Mouse (Mus musculus) limb, embryonic 11.5 days (tissue): ENCODE data around the gene Armh1. TPM values are rescaled to one million over a fixed set of nuclear protein-coding genes. Genes with fewer than 3 reads are reported as not detected.

ENCODE experiments used
- ATAC-seq: fragments of 200-750 bp; cut with Nextera tagmentation; 2 replicates; pipeline ENCODE4 v1.8.0; 2017; ENCODE audit warnings: low read depth; ENCODE audit not compliant: insufficient number of reproducible peaks, low FRiP score, low TSS enrichment
- DNase-seq: peaks from one replicate; pipeline ENCODE4 v3.0.0-alpha.2; 2015; ENCODE audit warnings: low spot score
- H3K27ac ChIP-seq: fragments of 300-500 bp; sonication (generic); replicated peaks from 2 replicates; pipeline ENCODE4 v1.5.1; 2014; ENCODE audit warnings: low read depth, mild to moderate bottlenecking, low read length
- H3K27me3 ChIP-seq: fragments of 300-500 bp; sonication (generic); 2 replicates; pipeline ENCODE4 v1.6.1; 2014; ENCODE audit warnings: mild to moderate bottlenecking, low read length, mixed read lengths; ENCODE audit not compliant: control insufficient read depth, insufficient read depth
- H3K36me3 ChIP-seq: fragments of 300-500 bp; sonication (generic); 2 replicates; pipeline ENCODE4 v1.6.1; 2014; ENCODE audit warnings: mild to moderate bottlenecking, low read length, moderate library complexity, mixed read lengths; ENCODE audit not compliant: control insufficient read depth, insufficient read depth
- H3K4me1 ChIP-seq: fragments of 300-500 bp; sonication (generic); 2 replicates; pipeline ENCODE4 v1.6.1; 2014; ENCODE audit warnings: low read length, mixed read lengths; ENCODE audit not compliant: control insufficient read depth, insufficient read depth
- H3K4me2 ChIP-seq: fragments of 300-500 bp; sonication (generic); 2 replicates; pipeline ENCODE4 v1.6.1; 2014; ENCODE audit warnings: low read depth, mild to moderate bottlenecking, moderate library complexity; ENCODE audit not compliant: severe bottlenecking
- H3K4me3 ChIP-seq: fragments of 300-500 bp; sonication (generic); 2 replicates; pipeline ENCODE4 v1.5.1; 2014; ENCODE audit warnings: low read depth, low read length
- H3K9ac ChIP-seq: fragments of 300-500 bp; sonication (generic); 2 replicates; pipeline ENCODE4 v1.6.1; 2014; ENCODE audit warnings: mild to moderate bottlenecking, low read length
- H3K9me3 ChIP-seq: fragments of 300-500 bp; sonication (generic); 2 replicates; pipeline ENCODE4 v1.6.1; 2016; ENCODE audit warnings: low read length; ENCODE audit not compliant: control insufficient read depth
- WGBS: fragments of 180-500 bp; shearing (Covaris S2); extraction: QIAGEN DNeasy Blood & Tissue Kit; methylation state at CpG from one replicate; pipeline ENCODE4 v1.1.7; 2014; 5-methylcytosine and 5-hydroxymethylcytosine counted together
- polyA plus RNA-seq: library from polyadenylated mRNA; unstranded; fragments of >200 nt; fragmentation: Nextera tagmentation; extraction: Ambion mirVana; gene quantifications from 2 replicates; pipeline ENCODE4 v1.2.1, GENCODE M21; 2014

The Armh1 gene
- polyA plus RNA-seq, 1 experiment from 2014 or later, result 0.12 TPM

DNA sequence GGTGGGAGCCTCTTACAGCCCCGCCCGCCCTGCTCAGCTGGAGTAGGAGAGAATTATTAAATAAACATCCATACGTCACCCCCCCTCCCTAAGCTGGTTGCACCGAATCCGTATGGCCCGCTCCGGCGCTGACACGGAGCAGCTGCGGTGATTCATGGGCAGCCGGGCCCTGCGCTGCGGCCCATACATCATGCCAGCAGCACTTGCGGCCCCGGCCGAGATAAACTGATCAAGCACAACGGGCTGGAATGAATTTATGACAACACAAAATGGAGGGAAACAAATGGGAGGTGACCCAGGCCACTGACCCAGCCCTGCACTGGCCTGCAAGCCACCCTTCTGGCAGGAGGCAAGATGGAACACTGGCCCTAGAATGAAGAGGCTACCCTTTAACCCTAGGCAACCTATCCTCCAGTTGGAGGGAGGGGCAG lies 24.4 kb upstream of the Armh1 start:
- Histone ChIP-seq H3K36me3 (peaks cover 42% of the 10 kb centered on the region), H3K4me2 (no peak overlapping the region), H3K4me3 (no peak overlapping the region), H3K4me1 (peaks cover 37% of the 10 kb centered on the region), H3K9ac (no peak overlapping the region), H3K9me3 (peaks cover 10% of the 10 kb centered on the region; the same call in 1 of the 2 replicates), H3K27me3 (no peaks in the 10 kb centered on the region), H3K27ac (no peak overlapping the region)
- WGBS, result 69% methylated on average over 17 of the region's 17 CpGs
- no peak for DNase-seq
- ATAC-seq, result no peak

DNA sequence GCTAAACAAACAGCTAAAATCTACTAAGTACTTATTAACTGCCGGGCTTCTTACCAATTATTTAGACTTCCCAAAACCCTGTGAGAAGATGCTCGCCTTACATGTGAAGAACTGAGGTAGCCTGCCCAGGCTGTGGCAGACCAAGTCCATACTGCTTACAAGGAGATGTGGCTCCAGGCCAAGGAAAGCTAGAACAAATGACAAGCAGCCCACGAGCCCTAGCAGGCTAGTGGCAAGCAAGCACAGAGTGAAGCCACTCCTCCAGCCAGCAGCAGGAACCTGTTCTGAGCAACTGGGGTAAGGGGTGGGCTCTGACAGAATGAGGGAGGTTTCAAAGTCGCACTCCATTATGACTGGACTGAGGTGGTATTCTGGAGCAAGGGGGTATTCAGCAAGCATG lies 22.8 kb upstream of the Armh1 start:
- H3K27me3 ChIP-seq, result no peaks in the 10 kb centered on the region
- H3K9ac ChIP-seq, result no peak overlapping the region
- no peak overlapping the region for H3K4me3 ChIP-seq
- no peak for DNase-seq
- no peak overlapping the region for H3K27ac ChIP-seq
- 90% methylated on average over 4 of the region's 4 CpGs for WGBS
- peaks cover 44% of the 10 kb centered on the region for H3K36me3 ChIP-seq
- H3K4me2 ChIP-seq, result no peak overlapping the region
- no peak for ATAC-seq
- H3K4me1 ChIP-seq, result peaks cover 31% of the 10 kb centered on the region
- peaks cover 10% of the 10 kb centered on the region; the same call in 1 of the 2 replicates for H3K9me3 ChIP-seq

DNA sequence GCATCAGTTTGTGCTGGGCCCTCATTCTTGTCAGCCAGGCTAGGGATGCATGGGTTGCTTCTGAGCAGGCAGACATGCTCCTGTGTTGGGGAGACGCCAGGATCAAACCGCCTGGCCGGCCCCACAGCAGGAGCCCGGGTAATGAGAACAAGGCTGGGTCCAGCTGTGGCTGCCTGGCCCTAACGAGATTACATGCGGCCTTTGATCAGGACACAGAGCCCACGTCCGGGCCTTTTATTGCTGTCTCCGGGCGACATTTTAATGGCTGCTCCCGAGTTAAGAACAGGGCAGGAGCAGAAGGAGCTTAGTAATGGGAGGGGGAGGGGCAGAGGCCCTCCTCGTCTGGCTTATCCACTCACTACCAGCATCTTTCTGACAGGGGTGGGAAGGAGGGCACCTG lies 20.5 kb upstream of the Armh1 start:
- Histone ChIP-seq H3K4me2 (no peak overlapping the region; the same call in 1 of the 2 replicates), H3K36me3 (peaks cover 39% of the 10 kb centered on the region), H3K4me3 (no peak overlapping the region), H3K4me1 (peaks cover 29% of the 10 kb centered on the region), H3K27ac (peak overlapping the region; percentile 54; the same call in 1 of the 2 replicates), H3K27me3 (no peaks in the 10 kb centered on the region), H3K9ac (no peak overlapping the region), H3K9me3 (peaks cover 10% of the 10 kb centered on the region; the same call in 1 of the 2 replicates)
- 2% methylated on average over 12 of the region's 12 CpGs for WGBS
- DNase-seq (peak; percentile 82), ATAC-seq (peak; percentile 40; the same call in 1 of the 2 replicates)

DNA sequence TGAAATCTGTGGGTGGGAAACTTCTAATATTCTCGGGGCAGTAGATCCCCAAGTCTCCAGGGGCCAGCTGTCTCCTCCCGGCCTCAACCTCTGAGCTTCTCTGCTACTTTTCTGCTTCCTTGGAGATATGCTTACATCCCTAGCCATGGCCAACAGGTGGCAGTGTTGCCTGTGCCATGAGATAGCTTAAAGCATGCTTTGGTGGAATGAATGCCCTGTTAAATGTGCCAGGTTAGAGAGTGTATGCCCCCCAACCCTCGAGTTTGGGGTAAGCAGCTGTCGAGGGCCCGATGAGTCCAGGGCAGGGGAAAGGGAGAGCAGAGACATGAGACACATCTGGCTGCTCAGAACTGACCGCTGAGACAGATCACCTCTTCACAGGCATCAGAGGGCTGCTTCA lies 18.4 kb upstream of the Armh1 start:
- H3K4me3 ChIP-seq, result no peak overlapping the region
- H3K27me3 ChIP-seq, result no peaks in the 10 kb centered on the region
- peaks cover 26% of the 10 kb centered on the region for H3K4me1 ChIP-seq
- H3K9me3 ChIP-seq, result peaks cover 10% of the 10 kb centered on the region; the same call in 1 of the 2 replicates
- DNase-seq (peak; percentile 90), ATAC-seq (no peak; the same call in 1 of the 2 replicates)
- WGBS, result 10% methylated on average over 6 of the region's 6 CpGs
- peaks cover 17% of the 10 kb centered on the region for H3K36me3 ChIP-seq
- no peak overlapping the region for H3K27ac ChIP-seq
- no peak overlapping the region for H3K4me2 ChIP-seq
- no peak overlapping the region for H3K9ac ChIP-seq

DNA sequence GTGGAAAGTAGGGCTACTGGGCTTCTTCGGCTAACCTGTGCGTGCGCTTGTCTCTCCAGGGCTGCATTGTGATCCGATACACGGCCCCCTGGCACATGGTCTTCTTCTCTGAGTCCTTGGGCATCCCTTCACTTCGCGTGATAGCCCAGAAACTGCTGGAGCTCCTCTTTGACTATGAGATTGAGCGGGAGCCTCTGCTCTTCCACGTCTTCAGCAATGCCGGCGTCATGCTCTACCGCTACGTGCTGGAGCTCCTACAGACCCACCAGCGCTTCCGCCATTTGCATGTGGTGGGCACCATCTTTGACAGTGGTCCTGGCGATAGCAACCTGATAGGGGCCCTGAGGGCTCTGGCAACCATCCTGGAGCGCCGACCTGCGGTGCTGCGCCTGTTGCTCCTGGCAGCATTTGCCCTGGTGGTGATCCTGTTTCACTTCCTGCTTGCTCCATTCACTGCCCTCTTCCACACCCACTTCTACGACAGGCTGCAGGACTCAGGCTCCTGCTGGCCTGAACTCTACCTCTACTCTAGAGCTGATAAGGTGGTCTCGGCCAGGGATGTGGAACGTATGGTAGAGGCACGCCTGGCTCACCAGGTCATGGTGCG lies 16.0 kb upstream of the Armh1 start:
- Histone ChIP-seq H3K9ac (no peak overlapping the region), H3K36me3 (peaks cover 3% of the 10 kb centered on the region), H3K4me1 (peaks cover 21% of the 10 kb centered on the region), H3K27ac (no peak overlapping the region), H3K4me2 (no peak overlapping the region), H3K4me3 (no peak overlapping the region), H3K27me3 (no peaks in the 10 kb centered on the region), H3K9me3 (no peaks in the 10 kb centered on the region)
- 85% methylated on average over 25 of the region's 25 CpGs for WGBS
- ATAC-seq, result no peak
- no peak for DNase-seq

DNA sequence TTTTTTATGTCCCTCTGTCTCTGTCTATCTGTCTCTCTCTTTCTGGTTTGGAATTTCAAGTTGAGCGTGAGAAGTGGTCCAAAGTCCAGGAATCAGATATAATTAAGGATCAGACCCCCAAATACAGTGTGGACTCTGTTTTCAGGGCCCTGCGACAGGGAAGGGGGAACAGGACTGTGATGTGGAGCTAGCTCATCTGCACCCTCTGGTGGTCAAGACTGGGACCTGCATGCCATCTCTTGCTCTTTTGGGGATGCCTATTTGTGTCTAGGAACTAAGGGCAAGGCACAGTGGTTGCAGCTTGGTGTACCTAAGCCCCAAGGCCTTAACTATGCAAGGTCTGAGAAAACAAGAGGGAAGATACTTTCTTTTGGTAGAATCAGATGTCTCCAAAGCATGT lies 15.4 kb upstream of the Armh1 start:
- WGBS, result 12% methylated on average over 2 of the region's 2 CpGs
- Histone ChIP-seq H3K9me3 (no peaks in the 10 kb centered on the region), H3K9ac (no peak overlapping the region), H3K4me2 (no peak overlapping the region), H3K36me3 (peaks cover 3% of the 10 kb centered on the region; the same call in 1 of the 2 replicates), H3K27ac (no peak overlapping the region), H3K4me3 (no peak overlapping the region), H3K27me3 (no peaks in the 10 kb centered on the region), H3K4me1 (peaks cover 15% of the 10 kb centered on the region)
- DNase-seq, result peak; percentile 91
- ATAC-seq, result 0 out of 2 replicates have a peak, but pooled peaks have one; percentile 15

DNA sequence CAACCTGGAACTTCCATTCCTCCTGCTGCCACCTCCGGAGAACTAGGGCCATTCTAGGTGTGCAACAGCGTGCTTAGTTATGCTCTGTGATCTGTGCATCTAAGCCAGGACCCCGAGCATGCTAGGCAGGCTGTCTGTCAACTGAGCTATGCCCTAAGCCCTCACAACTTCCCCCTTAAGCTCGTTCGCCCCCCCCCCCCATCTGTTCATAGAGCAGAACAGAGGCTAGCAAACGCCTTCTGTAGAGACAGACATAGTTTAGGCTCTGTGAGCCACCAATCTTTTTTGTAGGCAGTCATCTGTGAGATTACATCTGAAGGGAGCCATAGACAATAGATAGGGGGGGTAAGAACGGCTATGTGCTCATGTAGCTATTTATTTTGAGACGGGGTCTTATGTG lies 11.1 kb upstream of the Armh1 start:
- Histone ChIP-seq H3K36me3 (no peaks in the 10 kb centered on the region), H3K4me3 (no peak overlapping the region), H3K27me3 (no peaks in the 10 kb centered on the region), H3K27ac (no peak overlapping the region), H3K4me1 (no peaks in the 10 kb centered on the region), H3K9ac (no peak overlapping the region), H3K9me3 (no peaks in the 10 kb centered on the region), H3K4me2 (no peak overlapping the region)
- no peak for ATAC-seq
- 76% methylated on average over 8 of the region's 8 CpGs for WGBS
- DNase-seq, result no peak

DNA sequence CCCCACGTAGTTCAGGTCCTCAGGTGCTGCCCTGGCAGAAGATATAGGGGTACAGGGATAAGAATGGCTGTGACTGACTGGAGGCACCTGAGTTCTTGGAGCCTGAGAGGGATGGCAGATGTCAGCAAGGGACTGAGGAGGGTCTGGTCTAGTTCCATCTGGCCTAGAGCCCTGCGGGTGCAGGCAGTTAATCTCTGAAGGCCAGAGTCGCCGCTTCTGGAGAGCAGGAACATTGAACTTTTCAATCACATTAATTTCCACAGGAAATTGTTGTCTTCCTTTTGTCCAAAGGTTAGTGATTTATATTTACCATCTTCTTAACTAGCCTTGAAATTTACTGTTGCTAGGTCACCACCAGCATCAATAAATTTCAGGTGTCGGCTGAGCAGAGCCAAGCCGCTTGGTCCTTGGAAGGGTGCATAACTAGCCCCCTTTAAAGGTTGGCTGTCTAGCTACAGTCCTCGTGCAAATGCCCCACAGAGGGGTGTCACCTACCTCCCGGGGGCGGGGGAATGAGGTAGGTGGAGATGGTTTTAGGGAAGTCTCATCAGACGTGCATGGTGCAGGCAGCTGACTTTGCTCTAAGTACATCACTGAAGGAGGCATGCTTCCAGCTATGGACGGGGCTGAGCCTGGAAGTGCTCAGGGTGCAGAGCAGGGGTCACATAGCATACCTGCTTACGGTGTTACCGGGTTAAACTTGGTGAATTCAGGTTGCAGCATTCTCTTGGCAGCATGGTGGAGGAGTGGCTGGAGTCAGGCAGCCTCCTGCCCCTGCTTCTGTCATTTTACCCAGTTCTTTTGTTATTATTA lies 10.4 kb upstream of the Armh1 start:
- no peaks in the 10 kb centered on the region for H3K9me3 ChIP-seq
- H3K4me3 ChIP-seq, result no peak overlapping the region
- 34% methylated on average over 13 of the region's 13 CpGs for WGBS
- H3K36me3 ChIP-seq, result no peaks in the 10 kb centered on the region
- H3K4me1 ChIP-seq, result no peaks in the 10 kb centered on the region
- no peak overlapping the region for H3K27ac ChIP-seq
- no peak overlapping the region for H3K4me2 ChIP-seq
- peak; percentile 39; the same call in 1 of the 2 replicates for ATAC-seq
- H3K27me3 ChIP-seq, result no peaks in the 10 kb centered on the region
- no peak for DNase-seq
- no peak overlapping the region for H3K9ac ChIP-seq
